ENCODE assay signal across 8 mouse cellular contexts in the genomic region with DNA sequence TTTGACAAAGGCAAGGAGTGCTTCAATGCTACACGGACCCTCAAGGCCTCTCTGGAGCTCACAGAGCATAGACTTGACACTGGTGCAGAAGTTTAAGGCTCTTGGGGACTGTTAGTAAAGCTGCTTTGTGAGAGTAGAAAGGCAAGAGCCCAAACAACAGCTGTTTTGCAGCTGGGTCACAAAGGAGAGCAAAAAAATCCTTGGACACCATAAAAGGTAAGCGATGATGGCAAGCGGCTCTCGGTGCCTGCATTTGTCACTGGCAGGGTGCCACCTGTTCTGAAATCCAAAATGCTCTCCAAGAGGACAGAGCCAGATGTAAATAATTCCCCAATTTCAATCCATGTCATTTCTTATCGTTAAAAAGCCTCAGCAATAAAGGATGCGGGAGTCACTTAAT.
DNase-seq lines count a peak whose midpoint lies in the region; ATAC-seq lines count a peak whose summit lies in the region.

No protein-coding gene starts in this region.

- no peak overlapping the region for H3K9ac ChIP-seq in kidney, embryonic 14.5 days (ENCODE audit: low read depth, low read length)
- no peak overlapping the region for H3K9ac ChIP-seq in embryonic facial prominence, embryonic 14.5 days (ENCODE audit: low read depth, low read length)
- H3K9ac ChIP-seq in stomach, embryonic 15.5 days = no peak overlapping the region
- no peak overlapping the region for H3K9ac ChIP-seq in forebrain, embryonic 12.5 days
- no peak overlapping the region for H3K9ac ChIP-seq in hindbrain, embryonic 13.5 days

- no peak for DNase-seq in kidney, adult 11 months
- peak; percentile 83 for DNase-seq in embryonic facial prominence, embryonic 14.5 days (ENCODE audit: low spot score)
- peak; percentile 27 to 53 for DNase-seq in kidney, postnatal 4 days
- no peak for DNase-seq in spleen, postnatal 14 days (ENCODE audit: low spot score in 2 of 2)

- no peak overlapping the region for H3K4me2 ChIP-seq in kidney, embryonic 14.5 days (replicated peaks; ENCODE audit: low read depth, low read length)
- H3K4me2 ChIP-seq in embryonic facial prominence, embryonic 14.5 days (ENCODE audit: low read depth, low read length) = no peak overlapping the region
- no peak overlapping the region for H3K4me2 ChIP-seq in stomach, embryonic 15.5 days
- H3K4me2 ChIP-seq in forebrain, embryonic 12.5 days = no peak overlapping the region
- no peak overlapping the region for H3K4me2 ChIP-seq in hindbrain, embryonic 13.5 days

- 0 out of 2 replicates have a peak, but pooled peaks cover 4% of the 10 kb centered on the region for H3K4me1 ChIP-seq in kidney, embryonic 14.5 days (ENCODE audit: control insufficient read depth, insufficient read depth, low read length)
- peaks cover 4% of the 10 kb centered on the region for H3K4me1 ChIP-seq in embryonic facial prominence, embryonic 14.5 days (ENCODE audit: control insufficient read depth, insufficient read depth, low read length)
- H3K4me1 ChIP-seq in stomach, embryonic 15.5 days = no peaks in the 10 kb centered on the region
- peaks cover 3% of the 10 kb centered on the region; the same call in 1 of the 2 replicates for H3K4me1 ChIP-seq in forebrain, embryonic 12.5 days
- H3K4me1 ChIP-seq in hindbrain, embryonic 13.5 days (replicated peaks) = no peaks in the 10 kb centered on the region; the same call in 1 of the 2 replicates

- H3K27ac ChIP-seq in kidney, embryonic 14.5 days (ENCODE audit: low read depth, low read length) = peak overlapping the region; percentile 59; the same call in 1 of the 2 replicates
- no peak overlapping the region for H3K27ac ChIP-seq in embryonic facial prominence, embryonic 14.5 days (replicated peaks; ENCODE audit: low read depth, low read length)
- 0 out of 2 replicates have a peak overlapping the region, but pooled peaks have one; percentile 9 for H3K27ac ChIP-seq in stomach, embryonic 15.5 days
- no peak overlapping the region for H3K27ac ChIP-seq in forebrain, embryonic 12.5 days
- no peak overlapping the region for H3K27ac ChIP-seq in hindbrain, embryonic 13.5 days

- WGBS in kidney, embryonic 14.5 days = 33% methylated on average over 6 of the region's 6 CpGs
- 37% methylated on average over 6 of the region's 6 CpGs for WGBS in embryonic facial prominence, embryonic 14.5 days
- 44% methylated on average over 6 of the region's 6 CpGs for WGBS in stomach, embryonic 15.5 days
- WGBS in forebrain, embryonic 12.5 days = 70% methylated on average over 6 of the region's 6 CpGs
- 82% methylated on average over 6 of the region's 6 CpGs for WGBS in hindbrain, embryonic 13.5 days

- no peaks in the 10 kb centered on the region for H3K9me3 ChIP-seq in kidney, embryonic 14.5 days (ENCODE audit: control insufficient read depth, low read length)
- H3K9me3 ChIP-seq in embryonic facial prominence, embryonic 14.5 days (ENCODE audit: control insufficient read depth, low read length) = no peaks in the 10 kb centered on the region
- no peaks in the 10 kb centered on the region for H3K9me3 ChIP-seq in stomach, embryonic 15.5 days
- H3K9me3 ChIP-seq in forebrain, embryonic 12.5 days = no peaks in the 10 kb centered on the region
- no peaks in the 10 kb centered on the region for H3K9me3 ChIP-seq in hindbrain, embryonic 13.5 days

- H3K27me3 ChIP-seq in kidney, embryonic 14.5 days (ENCODE audit: control insufficient read depth, insufficient read depth, low read length) = no peaks in the 10 kb centered on the region
- H3K27me3 ChIP-seq in embryonic facial prominence, embryonic 14.5 days (replicated peaks; ENCODE audit: control insufficient read depth, insufficient read depth, low read length) = no peaks in the 10 kb centered on the region
- no peaks in the 10 kb centered on the region for H3K27me3 ChIP-seq in stomach, embryonic 15.5 days (replicated peaks)
- H3K27me3 ChIP-seq in forebrain, embryonic 12.5 days = no peaks in the 10 kb centered on the region
- H3K27me3 ChIP-seq in hindbrain, embryonic 13.5 days = no peaks in the 10 kb centered on the region

- ATAC-seq in kidney, embryonic 14.5 days (ENCODE audit: low FRiP score, low TSS enrichment) = peak; percentile 53; the same call in 1 of the 2 replicates
- peak; percentile 48; the same call in 1 of the 2 replicates for ATAC-seq in embryonic facial prominence, embryonic 14.5 days (ENCODE audit: low read depth)
- ATAC-seq in stomach, embryonic 15.5 days (ENCODE audit: insufficient read depth, low FRiP score, low read depth) = no peak; the same call in 1 of the 2 replicates
- ATAC-seq in forebrain, embryonic 12.5 days (ENCODE audit: low FRiP score) = no peak
- no peak for ATAC-seq in hindbrain, embryonic 13.5 days (ENCODE audit: low FRiP score)

- no peak overlapping the region for H3K4me3 ChIP-seq in kidney, embryonic 14.5 days (ENCODE audit: low read length)
- H3K4me3 ChIP-seq in embryonic facial prominence, embryonic 14.5 days (ENCODE audit: low read depth, low read length) = no peak overlapping the region
- H3K4me3 ChIP-seq in stomach, embryonic 15.5 days (replicated peaks) = no peak overlapping the region
- H3K4me3 ChIP-seq in forebrain, embryonic 12.5 days (replicated peaks) = no peak overlapping the region
- H3K4me3 ChIP-seq in hindbrain, embryonic 13.5 days = no peak overlapping the region

- H3K36me3 ChIP-seq in kidney, embryonic 14.5 days (ENCODE audit: control insufficient read depth, insufficient read depth, low read length) = no peaks in the 10 kb centered on the region
- H3K36me3 ChIP-seq in embryonic facial prominence, embryonic 14.5 days (ENCODE audit: control insufficient read depth, insufficient read depth, low read length) = no peaks in the 10 kb centered on the region
- H3K36me3 ChIP-seq in stomach, embryonic 15.5 days = no peaks in the 10 kb centered on the region
- no peaks in the 10 kb centered on the region for H3K36me3 ChIP-seq in forebrain, embryonic 12.5 days (replicated peaks)
- H3K36me3 ChIP-seq in hindbrain, embryonic 13.5 days = no peaks in the 10 kb centered on the region

Comparison
In these comparisons a context has a peak if more than half of its experiments do, and no peak if none do; other contexts are left out.
1. DNase-seq: peak in embryonic facial prominence, embryonic 14.5 days (single experiment) and kidney, postnatal 4 days (2 of 2); none in kidney, adult 11 months (single experiment) and spleen, postnatal 14 days (0 of 2).
2. ATAC-seq: peak in kidney, embryonic 14.5 days (single experiment) and embryonic facial prominence, embryonic 14.5 days (single experiment); none in stomach, embryonic 15.5 days (single experiment), forebrain, embryonic 12.5 days (single experiment) and hindbrain, embryonic 13.5 days (single experiment).
3. H3K27ac ChIP-seq: peak in kidney, embryonic 14.5 days (single experiment) and stomach, embryonic 15.5 days (single experiment); none in embryonic facial prominence, embryonic 14.5 days (single experiment), forebrain, embryonic 12.5 days (single experiment) and hindbrain, embryonic 13.5 days (single experiment).